Comparison of ENCODE assay signal across 10 mouse cellular contexts in the genomic region with DNA sequence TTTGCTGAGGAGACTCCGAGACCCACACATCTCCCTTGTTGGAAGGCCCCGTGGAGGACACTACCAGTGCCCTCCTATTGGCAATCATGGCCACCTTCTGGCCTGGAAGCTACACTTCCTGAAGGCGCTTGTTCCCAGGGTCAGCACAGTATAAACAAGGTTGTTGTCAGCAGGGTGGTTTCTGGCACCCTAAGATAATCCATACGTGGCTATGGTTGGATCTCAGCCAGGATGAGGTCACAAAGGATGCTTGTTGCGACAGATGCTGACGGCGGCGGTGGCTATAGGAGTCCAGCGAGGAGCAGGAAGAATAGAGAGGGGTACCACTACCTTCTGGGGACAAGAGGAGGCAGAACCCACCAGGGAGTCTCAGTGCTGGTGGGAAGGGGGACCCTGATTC. TPM values are rescaled to one million over a fixed set of nuclear protein-coding genes. Genes with fewer than 3 reads are reported as not detected.
DNase-seq lines count a peak whose midpoint lies in the region; ATAC-seq and TF ChIP-seq lines count a peak whose summit lies in the region.
"Had no signal": no experiment of that assay in that cellular context is flagged by ENCODE, and none has a peak within 500 bp of the region (broad histone marks: within the 10 kb centered on the region; RNA-seq: fewer than 3 reads in every experiment).

No protein-coding gene starts in this region.

- WGBS in lung, embryonic 14.5 days = 52% methylated on average over 9 of the region's 9 CpGs
- 42% methylated on average over 9 of the region's 9 CpGs for WGBS in lung, adult 2 months
- 89% methylated on average over 9 of the region's 9 CpGs for WGBS in embryonic facial prominence, embryonic 10.5 days
- 68% methylated on average over 9 of the region's 9 CpGs for WGBS in liver, embryonic 12.5 days (ENCODE audit: insufficient replicate concordance)
- WGBS in forebrain, embryonic 15.5 days = 55% methylated on average over 9 of the region's 9 CpGs

- H3K4me3 ChIP-seq in lung, embryonic 14.5 days (ENCODE audit: low read depth, low read length) = no peak overlapping the region
- H3K4me3 ChIP-seq in lung, adult 2 months (replicated peaks; ENCODE audit: extremely low read depth, low read depth, low read length) = no peak overlapping the region
- no peak overlapping the region for H3K4me3 ChIP-seq in embryonic facial prominence, embryonic 10.5 days
- H3K4me3 ChIP-seq in liver, embryonic 12.5 days = no peak overlapping the region
- no peak overlapping the region for H3K4me3 ChIP-seq in forebrain, embryonic 15.5 days
- H3K4me3 ChIP-seq: hindbrain, embryonic 12.5 days had no signal

- no peak for TF ChIP-seq POLR2A in lung, adult 2 months (IDR thresholded peaks at IDR 0.05; ENCODE audit: borderline replicate concordance, extremely low read depth, low read depth, low read length)

- H3K4me2 ChIP-seq in lung, embryonic 14.5 days = no peak overlapping the region
- no peak overlapping the region for H3K4me2 ChIP-seq in liver, embryonic 12.5 days
- H3K4me2 ChIP-seq in forebrain, embryonic 15.5 days (replicated peaks) = no peak overlapping the region
- H3K4me2 ChIP-seq: hindbrain, embryonic 12.5 days had no signal

- no peak for ATAC-seq in lung, embryonic 14.5 days (ENCODE audit: insufficient read depth)
- ATAC-seq in liver, embryonic 12.5 days = no peak
- no peak for ATAC-seq in forebrain, embryonic 15.5 days (replicated peaks)
- ATAC-seq: Patski had no signal

- H3K9me3 ChIP-seq in lung, embryonic 14.5 days (ENCODE audit: low read depth, low read length) = no peaks in the 10 kb centered on the region
- H3K9me3 ChIP-seq in embryonic facial prominence, embryonic 10.5 days = no peaks in the 10 kb centered on the region
- no peaks in the 10 kb centered on the region for H3K9me3 ChIP-seq in liver, embryonic 12.5 days (replicated peaks)
- no peaks in the 10 kb centered on the region for H3K9me3 ChIP-seq in forebrain, embryonic 15.5 days
- H3K9me3 ChIP-seq: hindbrain, embryonic 12.5 days had no signal

- H3K36me3 ChIP-seq in lung, embryonic 14.5 days (ENCODE audit: insufficient read depth) = no peaks in the 10 kb centered on the region
- no peaks in the 10 kb centered on the region for H3K36me3 ChIP-seq in embryonic facial prominence, embryonic 10.5 days (replicated peaks)
- H3K36me3 ChIP-seq in liver, embryonic 12.5 days = no peaks in the 10 kb centered on the region
- no peaks in the 10 kb centered on the region for H3K36me3 ChIP-seq in forebrain, embryonic 15.5 days
- H3K36me3 ChIP-seq: hindbrain, embryonic 12.5 days had no signal

- peak; percentile 86 for DNase-seq in lung, embryonic 14.5 days
- no peak for DNase-seq in lung, adult 2 months
- DNase-seq in embryonic facial prominence, embryonic 10.5 days (ENCODE audit: low spot score) = no peak
- DNase-seq in spleen, postnatal 36 days (ENCODE audit: low spot score in 2 of 2) = peak; percentile 50 to 72
- no peak for DNase-seq in adipocyte (ENCODE audit: low spot score)
- no peak for DNase-seq in ovary, postnatal 10 days (ENCODE audit: low spot score)

- no peaks in the 10 kb centered on the region for H3K27me3 ChIP-seq in lung, embryonic 14.5 days (ENCODE audit: insufficient read depth, low read length)
- no peaks in the 10 kb centered on the region for H3K27me3 ChIP-seq in embryonic facial prominence, embryonic 10.5 days (replicated peaks; ENCODE audit: low read depth, poor library complexity, severe bottlenecking)
- no peaks in the 10 kb centered on the region for H3K27me3 ChIP-seq in liver, embryonic 12.5 days (replicated peaks)
- no peaks in the 10 kb centered on the region for H3K27me3 ChIP-seq in forebrain, embryonic 15.5 days
- H3K27me3 ChIP-seq: hindbrain, embryonic 12.5 days; Patski had no signal

- no peak for TF ChIP-seq CTCF in lung, embryonic 14.5 days (IDR thresholded peaks at IDR 0.05; ENCODE audit: low read depth)
- TF ChIP-seq CTCF in lung, adult 2 months (IDR thresholded peaks at IDR 0.05; ENCODE audit: insufficient read depth, low read length) = no peak

- H3K4me1 ChIP-seq in lung, embryonic 14.5 days (ENCODE audit: insufficient read depth) = peaks cover 36% of the 10 kb centered on the region
- peaks cover 15% of the 10 kb centered on the region for H3K4me1 ChIP-seq in lung, adult 2 months (ENCODE audit: control insufficient read depth, insufficient read depth, low read length)
- H3K4me1 ChIP-seq in embryonic facial prominence, embryonic 10.5 days = peaks cover 47% of the 10 kb centered on the region
- H3K4me1 ChIP-seq in liver, embryonic 12.5 days = peaks cover 90% of the 10 kb centered on the region
- H3K4me1 ChIP-seq in forebrain, embryonic 15.5 days = peaks cover 42% of the 10 kb centered on the region

- H3K27ac ChIP-seq in lung, embryonic 14.5 days (ENCODE audit: low read depth) = peak overlapping the region; percentile 71
- H3K27ac ChIP-seq in embryonic facial prominence, embryonic 10.5 days (replicated peaks) = peak overlapping the region; percentile 8; the same call in 1 of the 2 replicates
- H3K27ac ChIP-seq in liver, embryonic 12.5 days = peak overlapping the region; percentile 87
- H3K27ac ChIP-seq in forebrain, embryonic 15.5 days (replicated peaks) = no peak overlapping the region
- H3K27ac ChIP-seq: hindbrain, embryonic 12.5 days had no signal

- H3K9ac ChIP-seq in lung, embryonic 14.5 days = no peak overlapping the region
- H3K9ac ChIP-seq in liver, embryonic 12.5 days = no peak overlapping the region
- H3K9ac ChIP-seq in forebrain, embryonic 15.5 days (replicated peaks) = no peak overlapping the region
- H3K9ac ChIP-seq: hindbrain, embryonic 12.5 days had no signal

RNA-seq across cellular contexts. Expression of gene Tk1, which starts 4.5 kb away (rescaled TPM):
- polyA plus RNA-seq in lung, embryonic 14.5 days (2014; fragmentation: Nextera tagmentation; extraction: Ambion mirVana) = 144 and 158 TPM in 2 replicates
- 7.3 and 11.5 TPM in 2 replicates for polyA plus RNA-seq in lung, adult 2 months (2012; rRNA removed)
- 156 and 161 TPM in 2 replicates for polyA plus RNA-seq in embryonic facial prominence, embryonic 10.5 days (2016; fragmentation: Nextera tagmentation; extraction: Ambion mirVana)
- polyA plus RNA-seq in liver, embryonic 12.5 days (2016; fragmentation: Nextera tagmentation; extraction: Ambion mirVana) = 145 and 152 TPM in 2 replicates
- polyA plus RNA-seq in forebrain, embryonic 15.5 days (2015; fragmentation: Nextera tagmentation; extraction: Ambion mirVana) = 45.9 and 52.1 TPM in 2 replicates

RNA-seq across cellular contexts. Expression of gene Afmid, which starts 4.7 kb away (rescaled TPM):
- polyA plus RNA-seq in lung, embryonic 14.5 days (2014; fragmentation: Nextera tagmentation; extraction: Ambion mirVana) = 4.6 TPM in 2 replicates
- polyA plus RNA-seq in lung, adult 2 months (2012; rRNA removed) = 4.3 and 6.0 TPM in 2 replicates
- polyA plus RNA-seq in embryonic facial prominence, embryonic 10.5 days (2016; fragmentation: Nextera tagmentation; extraction: Ambion mirVana) = 3.5 and 4.8 TPM in 2 replicates
- 6.7 TPM in 2 replicates for polyA plus RNA-seq in liver, embryonic 12.5 days (2016; fragmentation: Nextera tagmentation; extraction: Ambion mirVana)
- polyA plus RNA-seq in forebrain, embryonic 15.5 days (2015; fragmentation: Nextera tagmentation; extraction: Ambion mirVana) = 5.3 and 6.4 TPM in 2 replicates

RNA-seq across cellular contexts. Expression of gene Birc5, which starts 18.6 kb away (rescaled TPM):
- 395 and 399 TPM in 2 replicates for polyA plus RNA-seq in lung, embryonic 14.5 days (2014; fragmentation: Nextera tagmentation; extraction: Ambion mirVana)
- polyA plus RNA-seq in lung, adult 2 months (2012; rRNA removed) = 1.4 and 2.5 TPM in 2 replicates
- 405 and 416 TPM in 2 replicates for polyA plus RNA-seq in embryonic facial prominence, embryonic 10.5 days (2016; fragmentation: Nextera tagmentation; extraction: Ambion mirVana)
- polyA plus RNA-seq in liver, embryonic 12.5 days (2016; fragmentation: Nextera tagmentation; extraction: Ambion mirVana) = 370 and 373 TPM in 2 replicates
- 97.5 and 106 TPM in 2 replicates for polyA plus RNA-seq in forebrain, embryonic 15.5 days (2015; fragmentation: Nextera tagmentation; extraction: Ambion mirVana)

RNA-seq across cellular contexts. Expression of gene Gm20708, which starts 20.9 kb away (rescaled TPM):
- polyA plus RNA-seq in lung, embryonic 14.5 days (2014; fragmentation: Nextera tagmentation; extraction: Ambion mirVana) = 0.23 and 0.30 TPM in 2 replicates
- polyA plus RNA-seq in lung, adult 2 months (2012; rRNA removed) = 0.06 TPM in 1 of 2 replicates, not detected in the other
- 0.28 and 0.41 TPM in 2 replicates for polyA plus RNA-seq in embryonic facial prominence, embryonic 10.5 days (2016; fragmentation: Nextera tagmentation; extraction: Ambion mirVana)
- polyA plus RNA-seq in liver, embryonic 12.5 days (2016; fragmentation: Nextera tagmentation; extraction: Ambion mirVana) = 0.23 and 0.27 TPM in 2 replicates
- 0.72 and 0.79 TPM in 2 replicates for polyA plus RNA-seq in forebrain, embryonic 15.5 days (2015; fragmentation: Nextera tagmentation; extraction: Ambion mirVana)

RNA-seq across cellular contexts. Expression of gene Syngr2, which starts 20.9 kb away (rescaled TPM):
- polyA plus RNA-seq in lung, embryonic 14.5 days (2014; fragmentation: Nextera tagmentation; extraction: Ambion mirVana) = 65.9 and 71.6 TPM in 2 replicates
- 180 and 191 TPM in 2 replicates for polyA plus RNA-seq in lung, adult 2 months (2012; rRNA removed)
- polyA plus RNA-seq in embryonic facial prominence, embryonic 10.5 days (2016; fragmentation: Nextera tagmentation; extraction: Ambion mirVana) = 27.7 and 29.9 TPM in 2 replicates
- polyA plus RNA-seq in liver, embryonic 12.5 days (2016; fragmentation: Nextera tagmentation; extraction: Ambion mirVana) = 61.5 and 66.4 TPM in 2 replicates
- 12.3 and 12.6 TPM in 2 replicates for polyA plus RNA-seq in forebrain, embryonic 15.5 days (2015; fragmentation: Nextera tagmentation; extraction: Ambion mirVana)

Comparison
In these comparisons a context has a peak if more than half of its experiments do, and no peak if none do; other contexts are left out.
1. DNase-seq: peak in lung, embryonic 14.5 days (single experiment) and spleen, postnatal 36 days (2 of 2); none in lung, adult 2 months (single experiment), embryonic facial prominence, embryonic 10.5 days (single experiment), adipocyte (single experiment) and ovary, postnatal 10 days (single experiment).
2. RNA of gene Birc5, which starts 18.6 kb away (polyA plus RNA-seq): 405 to 416 TPM in embryonic facial prominence, embryonic 10.5 days, 395 to 399 TPM in lung, embryonic 14.5 days, 370 to 373 TPM in liver, embryonic 12.5 days and 97.5 to 106 TPM in forebrain, embryonic 15.5 days; 1.4 to 2.5 TPM in lung, adult 2 months; every median in the first group is over 10 times any median in the second.